Mouse (Mus musculus): ENCODE data around the gene Six1. TPM values are rescaled to one million over a fixed set of nuclear protein-coding genes. Genes with fewer than 3 reads are reported as not detected.
A peak's percentile ranks its signal among the peaks of the same experiment; 100 is the strongest.
"Not testable (repeated sequence)": the region's sequence is repeated elsewhere in the genome, so short reads cannot be mapped to it uniquely, and the experiment has no call there.

The Six1 gene
- polyA plus RNA-seq, 1 experiment from 2014 or later = 10.4 TPM

DNA sequence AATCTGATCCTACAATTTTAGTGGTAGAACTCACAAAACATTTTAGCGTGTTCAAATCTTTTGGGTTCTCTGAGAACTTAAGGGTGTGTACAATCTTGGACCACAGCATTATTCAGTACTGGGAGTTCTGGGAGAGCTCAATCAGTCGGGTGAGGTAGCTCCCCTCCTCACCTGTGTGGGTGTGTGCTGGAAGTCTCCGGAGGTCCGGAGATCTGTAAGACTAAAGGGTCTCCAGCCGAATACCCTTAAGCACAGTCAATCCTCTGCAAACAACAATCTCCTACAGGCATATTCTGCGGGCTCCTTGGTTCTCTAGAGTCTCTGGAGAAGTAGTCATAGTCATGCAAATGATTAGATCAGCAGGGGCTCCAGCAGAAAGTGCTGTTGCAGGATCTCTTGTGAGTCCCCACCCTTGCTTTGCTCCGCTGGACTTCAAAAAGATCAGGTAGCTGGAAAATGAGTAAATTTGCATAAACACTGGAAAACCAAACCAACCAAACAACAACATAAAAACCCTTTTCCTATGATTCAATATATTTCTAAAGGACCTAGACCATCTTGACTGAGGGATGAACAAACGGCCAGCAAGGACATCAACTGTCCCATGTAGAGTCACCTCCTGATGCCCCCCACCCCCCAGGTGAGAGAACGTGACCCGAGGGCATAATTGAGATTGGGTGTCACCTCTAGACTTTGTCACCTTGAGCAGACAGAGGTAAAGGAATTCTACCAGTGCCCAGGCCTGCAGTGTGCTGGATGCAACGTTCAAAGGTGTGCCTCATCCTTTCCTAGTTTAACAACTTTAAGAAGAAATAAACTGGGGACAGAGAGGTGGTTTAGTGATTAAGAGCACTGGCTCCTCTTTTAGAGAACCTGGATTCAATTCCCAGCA is 32.3 kb upstream of the Six1 start:
- ATAC-seq (ENCODE audit: low FRiP score) (no peak), DNase-seq (ENCODE audit: low spot score, missing footprints) (no peak)
- H3K36me3 ChIP-seq (ENCODE audit: control insufficient read depth, insufficient read depth, low read length) = no peaks in the 10 kb centered on the region
- no peak overlapping the region for H3K27ac ChIP-seq (ENCODE audit: low read depth, low read length)
- no peaks in the 10 kb centered on the region for H3K27me3 ChIP-seq (ENCODE audit: control insufficient read depth, insufficient read depth, low read length)
- no peak overlapping the region for H3K9ac ChIP-seq (ENCODE audit: low read length)
- no peak overlapping the region for H3K4me3 ChIP-seq (ENCODE audit: low read depth, low read length)
- H3K4me1 ChIP-seq (ENCODE audit: control insufficient read depth, insufficient read depth, low read length) = no peaks in the 10 kb centered on the region
- no peaks in the 10 kb centered on the region for H3K9me3 ChIP-seq (ENCODE audit: control insufficient read depth, low read length)
- no peak overlapping the region for H3K4me2 ChIP-seq
- 19% methylated on average over 11 of the region's 11 CpGs for WGBS

DNA sequence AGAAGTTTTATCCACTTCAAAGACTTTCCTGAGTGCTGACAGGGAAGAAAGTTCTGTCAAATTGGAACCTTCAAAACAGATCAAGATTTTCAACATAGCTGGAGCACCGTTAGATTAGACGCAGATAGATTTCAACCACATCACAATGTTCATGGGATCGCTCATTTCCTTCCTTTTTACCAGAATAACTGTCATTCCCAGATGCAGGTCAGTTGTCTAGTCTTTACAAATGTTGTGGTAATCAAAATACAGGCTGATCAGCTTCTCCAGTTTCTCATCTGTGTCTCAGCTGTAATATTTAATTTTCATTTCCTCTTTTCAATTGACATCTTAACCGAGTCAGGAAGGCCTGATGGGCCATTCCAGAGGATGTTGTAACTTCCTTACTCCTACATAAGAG is 30.1 kb upstream of the Six1 start:
- Histone ChIP-seq H3K4me2 (no peak overlapping the region), H3K27ac (ENCODE audit: low read depth, low read length) (no peak overlapping the region), H3K9me3 (ENCODE audit: control insufficient read depth, low read length) (no peaks in the 10 kb centered on the region), H3K4me1 (ENCODE audit: control insufficient read depth, insufficient read depth, low read length) (no peaks in the 10 kb centered on the region), H3K27me3 (ENCODE audit: control insufficient read depth, insufficient read depth, low read length) (no peaks in the 10 kb centered on the region), H3K9ac (ENCODE audit: low read length) (no peak overlapping the region), H3K4me3 (ENCODE audit: low read depth, low read length) (no peak overlapping the region), H3K36me3 (ENCODE audit: control insufficient read depth, insufficient read depth, low read length) (no peaks in the 10 kb centered on the region)
- WGBS = 83% methylated on average over 4 of the region's 4 CpGs
- ATAC-seq (ENCODE audit: low FRiP score) = no peak
- no peak for DNase-seq (ENCODE audit: low spot score, missing footprints)

DNA sequence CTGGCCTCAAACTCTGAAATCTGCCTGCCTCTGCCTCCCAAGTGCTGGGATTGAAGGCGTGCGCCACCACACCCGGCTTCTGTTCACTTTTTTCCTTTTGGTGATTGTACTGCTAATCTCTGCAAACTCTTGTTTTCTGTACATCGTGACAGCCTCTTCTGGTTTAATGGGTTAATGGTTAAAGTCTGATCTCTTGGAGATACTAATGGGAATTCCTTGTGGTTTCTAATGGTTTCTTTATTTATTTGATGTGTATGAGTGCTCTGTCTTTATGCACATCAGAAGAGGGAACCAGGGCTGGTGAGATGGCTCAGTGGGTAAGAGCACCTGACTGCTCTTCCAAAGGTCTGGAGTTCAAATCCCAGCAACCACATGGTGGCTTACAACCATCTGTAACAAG is 28.1 kb upstream of the Six1 start:
- not testable (repeated sequence) for H3K9ac ChIP-seq (ENCODE audit: low read length); H3K27ac ChIP-seq (ENCODE audit: low read depth, low read length); H3K4me2 ChIP-seq; H3K4me3 ChIP-seq (ENCODE audit: low read depth, low read length); H3K27me3 ChIP-seq (ENCODE audit: control insufficient read depth, insufficient read depth, low read length); H3K9me3 ChIP-seq (ENCODE audit: control insufficient read depth, low read length); DNase-seq (ENCODE audit: low spot score, missing footprints); H3K36me3 ChIP-seq (ENCODE audit: control insufficient read depth, insufficient read depth, low read length); H3K4me1 ChIP-seq (ENCODE audit: control insufficient read depth, insufficient read depth, low read length); ATAC-seq (ENCODE audit: low FRiP score)
- 96% methylated on average over 4 of the region's 4 CpGs for WGBS

DNA sequence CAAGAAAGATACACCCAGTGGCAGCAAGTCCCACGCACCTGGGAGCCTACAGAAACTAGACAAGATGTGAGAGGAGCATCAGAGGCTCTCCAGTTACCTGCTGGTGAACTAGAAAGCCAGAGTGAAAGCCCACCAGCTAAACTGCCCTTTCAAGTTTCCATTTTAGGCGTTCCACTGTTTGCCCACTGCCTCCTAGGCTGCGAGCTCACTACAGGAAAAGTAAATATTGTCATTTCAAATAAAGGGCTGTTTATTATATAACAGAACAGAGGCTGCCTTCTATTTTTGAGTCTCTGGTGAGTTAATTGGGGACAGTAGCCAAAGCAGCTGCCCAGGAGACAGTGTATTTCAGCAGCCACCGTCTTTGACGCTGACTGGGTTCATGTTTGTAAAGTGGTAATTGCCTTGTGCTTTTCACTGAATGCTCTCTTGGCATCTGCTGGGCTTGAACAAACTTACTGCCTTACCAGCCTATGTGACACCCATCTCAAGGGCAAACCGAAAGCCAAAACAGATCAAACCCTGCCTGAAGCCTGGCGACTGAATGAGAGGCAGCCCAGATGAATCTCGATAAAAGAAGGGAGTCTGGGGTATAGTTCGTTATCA is 7.2 kb upstream of the Six1 start:
- DNase-seq (ENCODE audit: low spot score, missing footprints) = no peak
- Histone ChIP-seq H3K36me3 (ENCODE audit: control insufficient read depth, insufficient read depth, low read length) (no peaks in the 10 kb centered on the region), H3K9me3 (ENCODE audit: control insufficient read depth, low read length) (no peaks in the 10 kb centered on the region), H3K9ac (ENCODE audit: low read length) (no peak overlapping the region), H3K27me3 (ENCODE audit: control insufficient read depth, insufficient read depth, low read length) (peaks cover 8% of the 10 kb centered on the region), H3K4me2 (no peak overlapping the region), H3K4me1 (ENCODE audit: control insufficient read depth, insufficient read depth, low read length) (no peaks in the 10 kb centered on the region), H3K4me3 (ENCODE audit: low read depth, low read length) (no peak overlapping the region), H3K27ac (ENCODE audit: low read depth, low read length) (no peak overlapping the region)
- 63% methylated on average over 9 of the region's 9 CpGs for WGBS
- no peak for ATAC-seq (ENCODE audit: low FRiP score)

DNA sequence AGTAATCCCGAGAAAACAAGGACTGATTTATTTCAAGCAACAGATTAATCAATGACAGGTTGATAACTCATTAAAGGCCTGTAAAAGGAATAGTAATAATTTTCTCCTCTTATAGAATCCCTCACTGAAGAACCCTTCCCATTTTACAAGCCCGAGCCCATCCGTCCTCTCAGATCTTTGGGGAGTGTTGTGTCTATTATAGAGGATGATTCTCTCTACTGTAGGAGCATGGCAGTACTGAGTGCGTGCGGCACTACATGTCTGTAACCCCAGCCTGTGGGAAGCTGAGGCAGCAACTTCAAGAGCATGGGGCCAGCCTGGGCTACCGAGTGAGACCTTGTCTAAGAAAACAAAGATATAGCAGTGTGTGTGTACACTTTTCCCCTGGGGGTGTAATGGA is 3.8 kb upstream of the Six1 start:
- H3K4me1 ChIP-seq (ENCODE audit: control insufficient read depth, insufficient read depth, low read length) = peaks cover 10% of the 10 kb centered on the region
- no peak overlapping the region for H3K27ac ChIP-seq (ENCODE audit: low read depth, low read length)
- H3K9ac ChIP-seq (ENCODE audit: low read length) = no peak overlapping the region
- H3K4me3 ChIP-seq (ENCODE audit: low read depth, low read length) = no peak overlapping the region
- peak; percentile 69 for DNase-seq (ENCODE audit: low spot score, missing footprints)
- ATAC-seq (ENCODE audit: low FRiP score) = no peak
- WGBS = 88% methylated on average over 6 of the region's 6 CpGs
- peaks cover 42% of the 10 kb centered on the region for H3K27me3 ChIP-seq (ENCODE audit: control insufficient read depth, insufficient read depth, low read length)
- H3K9me3 ChIP-seq (ENCODE audit: control insufficient read depth, low read length) = no peaks in the 10 kb centered on the region
- no peaks in the 10 kb centered on the region for H3K36me3 ChIP-seq (ENCODE audit: control insufficient read depth, insufficient read depth, low read length)
- no peak overlapping the region for H3K4me2 ChIP-seq

DNA sequence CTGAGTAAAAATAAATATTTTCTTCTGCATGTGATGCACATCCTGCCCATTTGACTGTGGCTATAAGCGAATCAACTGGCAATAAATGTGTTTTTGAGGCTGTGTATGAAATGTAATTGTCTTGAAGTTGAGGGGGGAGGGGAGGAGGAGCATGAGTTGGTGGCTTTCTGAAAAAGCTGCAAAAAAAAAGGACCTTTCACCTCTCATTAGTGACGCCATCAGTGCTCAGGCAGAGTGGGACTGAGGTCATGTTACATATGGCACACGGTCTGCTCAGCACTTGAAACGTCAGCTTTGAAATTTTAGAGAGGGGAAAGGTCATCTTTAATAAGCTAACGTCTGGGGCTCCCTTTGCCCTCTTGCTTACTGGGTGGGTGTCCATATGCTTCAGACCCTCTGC is 1.8 kb upstream of the Six1 start:
- WGBS = 15% methylated on average over 5 of the region's 5 CpGs
- peaks cover 10% of the 10 kb centered on the region for H3K4me1 ChIP-seq (ENCODE audit: control insufficient read depth, insufficient read depth, low read length)
- no peaks in the 10 kb centered on the region for H3K36me3 ChIP-seq (ENCODE audit: control insufficient read depth, insufficient read depth, low read length)
- H3K27me3 ChIP-seq (ENCODE audit: control insufficient read depth, insufficient read depth, low read length) = peaks cover 60% of the 10 kb centered on the region
- H3K9me3 ChIP-seq (ENCODE audit: control insufficient read depth, low read length) = no peaks in the 10 kb centered on the region
- no peak overlapping the region for H3K4me2 ChIP-seq
- H3K27ac ChIP-seq (ENCODE audit: low read depth, low read length) = no peak overlapping the region
- H3K9ac ChIP-seq (ENCODE audit: low read length) = no peak overlapping the region
- DNase-seq (ENCODE audit: low spot score, missing footprints) = no peak
- no peak for ATAC-seq (ENCODE audit: low FRiP score)
- no peak overlapping the region for H3K4me3 ChIP-seq (ENCODE audit: low read depth, low read length)

DNA sequence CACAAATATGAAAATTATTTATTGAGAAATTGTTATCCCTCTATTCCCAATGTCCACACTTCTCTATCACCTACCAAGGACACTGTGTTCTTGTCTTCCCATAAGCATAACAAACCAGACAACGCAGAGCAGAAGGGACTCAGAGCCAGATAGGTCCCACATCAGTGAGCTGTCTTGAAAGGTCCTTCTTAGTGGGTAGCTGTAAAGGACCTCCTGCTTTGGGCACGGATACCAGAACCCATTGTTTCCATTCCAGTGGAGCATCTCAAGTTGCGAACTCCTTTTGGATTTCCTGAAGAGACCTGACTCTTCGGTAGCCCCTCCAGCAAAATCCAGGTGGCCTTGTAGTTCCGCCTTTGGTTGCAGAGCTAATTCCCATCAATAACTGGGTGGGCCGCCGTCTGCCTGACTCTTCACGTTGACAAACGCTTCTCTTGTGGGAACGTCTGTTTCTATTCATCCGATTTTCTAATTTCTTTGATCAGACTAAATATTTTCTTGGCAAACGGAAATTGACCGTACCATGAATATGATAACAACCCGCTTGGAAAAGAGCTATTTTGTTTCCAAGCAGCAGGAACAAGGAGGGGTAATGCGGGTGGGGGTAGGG is 994 bp upstream of the Six1 start:
- no peak overlapping the region; the same call in 1 of the 2 replicates for H3K4me2 ChIP-seq
- ATAC-seq (ENCODE audit: low FRiP score) = no peak
- H3K9me3 ChIP-seq (ENCODE audit: control insufficient read depth, low read length) = no peaks in the 10 kb centered on the region
- WGBS = 8% methylated on average over 15 of the region's 15 CpGs
- H3K9ac ChIP-seq (ENCODE audit: low read length) = no peak overlapping the region
- no peaks in the 10 kb centered on the region for H3K36me3 ChIP-seq (ENCODE audit: control insufficient read depth, insufficient read depth, low read length)
- no peak overlapping the region; the same call in 1 of the 2 replicates for H3K4me3 ChIP-seq (ENCODE audit: low read depth, low read length)
- H3K4me1 ChIP-seq (ENCODE audit: control insufficient read depth, insufficient read depth, low read length) = peaks cover 10% of the 10 kb centered on the region
- H3K27me3 ChIP-seq (ENCODE audit: control insufficient read depth, insufficient read depth, low read length) = peaks cover 68% of the 10 kb centered on the region
- no peak overlapping the region for H3K27ac ChIP-seq (ENCODE audit: low read depth, low read length)
- peak; percentile 91 for DNase-seq (ENCODE audit: low spot score, missing footprints)

DNA sequence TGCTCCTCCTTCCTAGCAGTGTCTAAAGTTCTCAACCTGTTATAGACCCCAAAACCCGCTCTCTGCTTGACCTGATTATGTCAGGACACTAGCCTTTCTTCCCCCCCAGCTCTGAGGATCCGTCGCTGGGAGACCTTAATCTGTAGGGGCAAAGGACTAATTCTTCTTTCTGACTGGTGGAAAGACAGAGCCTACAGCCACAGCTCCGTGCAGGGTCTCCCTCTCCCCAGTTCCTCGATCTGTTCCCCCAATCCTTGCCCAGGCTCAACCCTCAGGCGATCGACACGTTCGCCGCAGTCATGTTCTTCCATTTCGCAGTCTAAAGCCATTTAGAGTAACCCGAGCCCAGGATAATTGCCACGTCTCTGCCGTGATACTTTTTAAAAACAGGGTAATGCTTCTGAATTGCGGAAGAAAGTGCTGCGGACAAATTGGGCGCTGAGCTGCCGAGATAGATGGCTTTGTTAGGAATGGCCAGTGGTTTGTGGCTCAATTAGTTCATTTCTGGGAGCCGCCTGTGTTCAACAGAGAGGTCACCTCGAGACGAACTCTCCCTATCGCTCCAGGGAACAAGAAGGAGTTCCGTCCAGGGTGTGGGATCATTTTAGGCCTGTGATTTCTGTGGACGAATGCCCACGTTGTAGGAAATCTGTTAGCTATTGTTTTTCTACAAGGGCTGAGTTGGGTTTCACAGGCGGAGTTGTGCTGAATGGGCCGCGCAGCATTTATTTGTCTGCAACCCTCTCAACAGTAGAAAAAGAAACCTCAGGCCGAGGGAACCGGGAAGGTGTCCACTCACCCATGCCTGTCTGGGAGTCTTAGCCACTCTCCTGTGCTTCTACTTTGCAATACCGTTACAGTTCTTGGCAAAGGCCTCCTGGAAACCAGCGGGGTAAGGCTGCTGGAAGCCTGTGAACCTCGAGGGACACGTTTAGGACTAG is 766 bp downstream of the Six1 start:
- Histone ChIP-seq H3K4me3 (ENCODE audit: low read depth, low read length) (peak overlapping the region; percentile 33), H3K36me3 (ENCODE audit: control insufficient read depth, insufficient read depth, low read length) (no peaks in the 10 kb centered on the region), H3K27me3 (ENCODE audit: control insufficient read depth, insufficient read depth, low read length) (peaks cover 86% of the 10 kb centered on the region), H3K9ac (ENCODE audit: low read length) (no peak overlapping the region), H3K9me3 (ENCODE audit: control insufficient read depth, low read length) (no peaks in the 10 kb centered on the region), H3K27ac (ENCODE audit: low read depth, low read length) (no peak overlapping the region), H3K4me1 (ENCODE audit: control insufficient read depth, insufficient read depth, low read length) (peaks cover 10% of the 10 kb centered on the region), H3K4me2 (peak overlapping the region; percentile 73; the same call in 1 of the 2 replicates)
- DNase-seq (ENCODE audit: low spot score, missing footprints) (peak; percentile 96), ATAC-seq (ENCODE audit: low FRiP score) (no peak)
- under 1% methylated on average over 34 of the region's 34 CpGs for WGBS

Measured in midbrain, embryonic 11.5 days (tissue).